Mouse (Mus musculus) neutrophil, adult 5-6 weeks (primary cell): ENCODE measurements around the gene Msantd2. TPM values are rescaled to one million over a fixed set of nuclear protein-coding genes. Genes with fewer than 3 reads are reported as not detected.
A peak's percentile ranks its signal among the peaks of the same experiment; 100 is the strongest.

ENCODE experiments used
- ATAC-seq: fragments of 151-379, 151-347 bp; 2 replicates; pipeline ENCODE4 v1.8.0; 2017; ENCODE audit warnings: mild to moderate bottlenecking, moderate TSS enrichment; ENCODE audit not compliant: insufficient number of reproducible peaks, poor library complexity, low FRiP score, severe bottlenecking; ENCODE audit errors: extremely low read depth
- total RNA-seq: library from RNA; stranded (forward); fragments of 200-1000 nt; gene quantifications from 2 replicates; pipeline ENCODE4 v1.2.3, GENCODE M21; 2017

Gene Msantd2
- total RNA-seq, 1 experiment from 2014 or later, result 56.7 TPM

GRCm38 (mm10) chr9:37537658-37538250, 48.6 kb downstream of the Msantd2 start:
- ATAC-seq, result no peak

GRCm38 (mm10) chr9:37539170-37540025, 50.3 kb downstream of the Msantd2 start, which contains the start of gene Vsig2:
Vsig2 (plus strand) TSS chr9:37539255.
- ATAC-seq, result no peak

- no peak for ATAC-seq
These were observed 51.1 kb downstream of the Msantd2 start for GRCm38 (mm10) chr9:37540226-37540625.

DNA sequence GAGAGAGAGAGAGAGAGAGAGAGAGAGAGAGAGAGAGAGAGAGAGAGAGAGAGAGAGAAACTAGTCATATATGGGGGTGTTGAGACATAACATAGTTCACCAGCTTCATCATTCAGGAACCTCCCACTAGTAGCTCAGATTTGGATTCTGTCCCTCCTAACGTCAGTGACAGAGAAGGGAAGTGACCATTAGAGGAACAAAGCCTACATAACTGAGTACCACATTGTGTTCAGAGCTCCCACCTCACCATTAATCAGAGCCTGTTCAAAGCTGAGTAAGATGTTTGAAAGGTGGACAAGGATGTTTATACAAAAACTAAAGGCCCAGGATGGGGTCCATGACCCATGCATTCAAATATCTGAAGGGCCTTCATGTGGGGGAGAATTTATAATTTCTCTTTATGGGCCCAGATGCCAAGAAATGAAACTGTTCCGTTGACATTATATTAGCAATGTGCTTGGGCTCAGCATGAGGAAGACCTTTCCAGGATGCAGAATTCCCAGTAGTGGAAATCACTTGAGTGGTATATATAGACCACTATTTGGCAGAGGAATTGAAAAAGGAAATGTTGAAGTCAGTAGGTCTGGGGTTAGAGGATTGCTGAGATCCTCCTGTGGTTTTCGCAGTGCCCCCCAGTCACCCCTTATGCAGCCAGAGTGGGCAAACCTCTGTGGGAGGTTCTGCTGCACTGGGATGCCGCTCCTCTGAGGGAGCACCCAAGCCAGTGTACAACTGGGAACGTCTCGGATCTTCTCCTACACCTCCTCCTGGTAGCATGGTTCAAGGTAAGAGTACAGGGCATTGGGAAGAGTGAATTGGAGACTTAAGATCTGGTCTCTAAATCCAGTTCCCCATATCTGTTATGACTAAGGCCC, 51.8 kb downstream of the Msantd2 start:
- ATAC-seq, result no peak

GRCm38 (mm10) chr9:37541851-37542642, 52.9 kb downstream of the Msantd2 start:
- no peak for ATAC-seq

GRCm38 (mm10) chr9:37543869-37544440, 54.8 kb downstream of the Msantd2 start:
- no peak for ATAC-seq

- ATAC-seq, result peak; percentile 28
These were observed 55.5 kb downstream of the Msantd2 start for GRCm38 (mm10) chr9:37544447-37545165.

GRCm38 (mm10) chr9:37545166-37545610, 56.1 kb downstream of the Msantd2 start:
- no peak for ATAC-seq

- no peak for ATAC-seq
These were observed 56.8 kb downstream of the Msantd2 start for GRCm38 (mm10) chr9:37545847-37546452.

GRCm38 (mm10) chr9:37546889-37547288, 57.8 kb downstream of the Msantd2 start:
- ATAC-seq, result no peak

GRCm38 (mm10) chr9:37550435-37550834, 61.3 kb downstream of the Msantd2 start:
- ATAC-seq, result no peak

- ATAC-seq, result peak; percentile 20; the same call in 1 of the 2 replicates
These were observed 62.8 kb downstream of the Msantd2 start for GRCm38 (mm10) chr9:37551751-37552531.

GRCm38 (mm10) chr9:37552536-37553293, 63.6 kb downstream of the Msantd2 start, which contains the start of gene Nrgn:
Nrgn (minus strand) TSS chr9:37552904.
- ATAC-seq, result peak; percentile 41; the same call in 1 of the 2 replicates

GRCm38 (mm10) chr9:37554279-37554678, 65.2 kb downstream of the Msantd2 start:
- no peak for ATAC-seq

GRCm38 (mm10) chr9:37554838-37555748, 66.0 kb downstream of the Msantd2 start, which contains the start of gene Siae:
Siae (plus strand) TSS chr9:37555698.
- no peak for ATAC-seq
